Mouse (Mus musculus) testis, adult 10 weeks (tissue): Measurements from ENCODE around the gene Tmem38b. TPM values are rescaled to one million over a fixed set of nuclear protein-coding genes. Genes with fewer than 3 reads are reported as not detected.

Source experiments
- polyA plus RNA-seq: library from polyadenylated mRNA; stranded (reverse); fragments of 350-450 nt; fragmentation: Illumina TruSeq; extraction: RNeasy Lipid Tissue Mini Kit (QIAGEN cat#74804); gene quantifications from one replicate; pipeline ENCODE4 v1.2.3, GENCODE M21; 2014; ENCODE audit warnings: low read depth, low replicate concordance

Tmem38b gene
- polyA plus RNA-seq, result 33.9 TPM

DNA sequence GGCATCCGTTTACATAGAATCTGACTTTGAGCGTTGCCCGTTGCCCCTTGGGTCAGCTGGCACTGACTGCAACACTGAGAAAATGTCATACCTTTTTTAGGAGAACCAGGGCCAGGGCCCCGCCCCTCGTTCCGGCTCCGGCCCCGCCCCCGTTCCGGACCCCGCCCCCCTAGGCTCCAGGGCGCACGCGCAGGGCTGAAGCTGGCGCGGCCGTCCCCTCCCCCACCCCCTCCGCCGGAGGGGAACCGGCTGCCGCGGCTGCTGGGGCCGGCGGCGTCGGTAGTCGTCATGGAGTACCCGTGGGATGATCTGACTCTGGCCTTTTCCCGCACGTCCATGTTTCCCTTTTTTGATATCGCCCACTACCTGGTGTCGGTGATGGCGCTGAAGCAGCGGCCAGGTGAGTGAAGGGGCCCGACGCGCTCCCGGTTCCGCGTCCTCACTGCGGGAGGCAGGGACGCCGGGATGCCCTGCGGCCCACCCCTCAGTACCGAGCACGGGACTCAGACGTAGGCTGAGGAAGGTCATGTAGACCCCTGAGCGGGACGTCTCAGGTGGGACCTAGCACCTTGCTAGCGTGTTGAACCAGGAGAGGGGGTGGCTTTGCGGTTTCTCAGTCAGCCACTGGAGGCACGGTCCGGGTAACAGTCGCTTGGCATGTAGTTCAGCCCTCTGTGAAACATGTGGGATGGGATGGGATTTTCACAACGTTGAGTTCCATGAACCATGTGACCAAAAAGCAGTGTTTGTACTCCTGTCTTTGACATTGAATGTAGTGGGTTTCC is at the start of gene Tmem38b:
TSS of gene Tmem38b (plus strand) at position 225 of the 785 bp plus-strand sequence.

Other genes with a start within 250 kb of the Tmem38b start
- gene Fsd1l, start 194.6 kb upstream of the Tmem38b start, polyA plus RNA-seq, result 31.8 TPM
- gene Fktn, start 112.0 kb upstream of the Tmem38b start, polyA plus RNA-seq, result 44.5 TPM
- gene Tal2, start 46.3 kb upstream of the Tmem38b start, polyA plus RNA-seq, result 1.6 TPM